Mouse (Mus musculus): ENCODE results near the gene Fam43a. TPM values are rescaled to one million over a fixed set of nuclear protein-coding genes. Genes with fewer than 3 reads are reported as not detected.

Fam43a gene
- polyA plus RNA-seq, 1 experiment: 0.17 TPM

DNA sequence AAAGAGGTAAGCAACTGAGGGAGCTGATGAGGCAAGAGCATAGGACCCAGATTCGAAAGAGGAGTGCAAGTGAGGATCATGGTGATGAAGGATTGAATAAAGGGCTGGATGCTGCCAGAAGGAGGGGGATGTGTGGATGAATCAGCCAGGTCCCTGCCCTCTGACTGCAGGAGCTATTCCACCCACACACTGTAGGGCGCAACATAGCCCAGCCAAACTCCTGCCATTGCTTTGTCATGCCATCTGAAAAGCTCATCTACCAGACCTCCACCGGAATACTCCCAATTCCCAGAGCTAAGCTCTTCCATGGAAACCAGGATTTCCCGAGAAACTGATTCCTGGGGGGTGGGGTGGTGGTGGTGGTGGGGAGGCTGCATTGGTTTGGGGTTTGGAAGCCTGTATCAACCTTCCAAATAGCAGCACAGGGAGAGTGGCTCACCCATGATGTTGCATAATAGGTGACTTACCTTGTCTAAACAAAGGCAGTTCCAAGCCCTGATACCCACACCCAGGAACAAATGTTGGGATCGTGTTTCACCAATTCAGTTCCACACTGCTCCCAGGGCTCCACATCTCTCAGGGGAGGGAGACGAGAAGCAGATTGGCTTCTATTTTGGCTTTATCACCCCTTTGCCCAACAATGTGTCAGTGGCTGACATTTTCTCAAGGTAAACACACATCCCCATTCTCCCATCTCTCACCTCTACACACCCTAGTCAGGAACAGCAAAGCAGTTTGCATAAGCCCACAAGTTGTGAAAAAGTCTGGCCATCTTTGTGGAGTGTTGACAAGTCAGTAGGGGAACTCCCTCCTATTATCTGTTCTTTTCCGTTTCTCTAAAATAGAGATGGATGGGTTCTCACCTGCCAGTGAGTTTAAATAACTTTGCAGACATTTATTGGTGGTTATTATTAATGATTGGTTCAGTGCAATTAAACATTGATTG lies 9.0 kb upstream of the Fam43a start:
- H3K9me3 ChIP-seq (ENCODE audit: control insufficient read depth, low read length): no peaks in the 10 kb centered on the region
- peaks cover 18% of the 10 kb centered on the region for H3K27me3 ChIP-seq (ENCODE audit: control insufficient read depth)
- H3K4me1 ChIP-seq (ENCODE audit: control insufficient read depth): peaks cover 18% of the 10 kb centered on the region
- H3K4me3 ChIP-seq (replicated peaks): no peak overlapping the region
- TF ChIP-seq GATA1 (IDR thresholded peaks at IDR 0.05; ENCODE audit: low read length): no peak
- TF ChIP-seq TAL1 (IDR thresholded peaks at IDR 0.05; ENCODE audit: low read length): no peak
- peaks cover 3% of the 10 kb centered on the region for H3K36me3 ChIP-seq (ENCODE audit: control insufficient read depth)

DNA sequence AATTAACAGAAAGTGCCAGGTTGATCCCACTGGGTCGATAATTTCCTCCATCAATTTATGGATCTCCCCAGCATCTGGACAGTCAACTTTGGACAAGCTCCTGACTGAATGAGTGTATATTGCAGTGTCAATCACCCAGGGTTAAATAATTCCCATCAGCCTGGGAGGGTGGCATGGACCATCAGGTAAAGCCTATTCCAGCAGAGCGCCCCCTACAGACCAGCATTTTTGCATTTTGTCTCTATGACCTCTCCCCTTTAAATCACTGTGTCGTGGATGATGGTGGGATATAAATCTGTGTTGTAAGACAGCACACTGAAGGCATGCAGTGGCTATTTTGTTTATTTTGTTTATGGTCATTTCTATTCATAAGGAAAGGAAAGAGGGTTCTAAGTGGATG lies 7.5 kb upstream of the Fam43a start:
- TF ChIP-seq GATA1 (IDR thresholded peaks at IDR 0.05; ENCODE audit: low read length) (no peak), TAL1 (IDR thresholded peaks at IDR 0.05; ENCODE audit: low read length) (no peak)
- H3K4me1 ChIP-seq (ENCODE audit: control insufficient read depth): peaks cover 5% of the 10 kb centered on the region
- no peaks in the 10 kb centered on the region for H3K36me3 ChIP-seq (ENCODE audit: control insufficient read depth)
- H3K27me3 ChIP-seq (ENCODE audit: control insufficient read depth): peaks cover 30% of the 10 kb centered on the region
- H3K9me3 ChIP-seq (ENCODE audit: control insufficient read depth, low read length): no peaks in the 10 kb centered on the region
- no peak overlapping the region for H3K4me3 ChIP-seq (replicated peaks)

DNA sequence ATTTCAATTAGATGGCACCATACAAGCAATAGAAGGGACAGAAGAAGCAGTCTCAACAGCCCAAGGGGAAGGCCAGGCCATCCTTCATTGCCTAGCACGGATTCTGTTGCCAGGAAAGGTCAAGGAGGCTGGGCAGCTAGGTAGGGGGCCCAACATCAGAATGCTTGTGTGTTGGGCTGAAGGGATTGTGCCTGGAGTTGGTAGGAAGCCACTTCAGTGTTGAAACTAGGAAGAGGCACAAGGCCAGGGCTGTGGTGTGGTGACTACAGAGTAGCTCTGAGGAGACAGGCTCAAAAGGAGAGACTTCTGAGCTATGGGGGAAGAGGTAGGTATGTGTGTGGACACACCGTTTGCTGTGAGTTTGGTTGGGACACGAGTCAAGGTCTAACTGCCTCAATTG lies 4.2 kb upstream of the Fam43a start:
- no peak for TF ChIP-seq TAL1 (IDR thresholded peaks at IDR 0.05; ENCODE audit: low read length)
- TF ChIP-seq GATA1 (IDR thresholded peaks at IDR 0.05; ENCODE audit: low read length): no peak
- H3K4me1 ChIP-seq (ENCODE audit: control insufficient read depth): peaks cover 8% of the 10 kb centered on the region
- H3K4me3 ChIP-seq (replicated peaks): no peak overlapping the region
- H3K36me3 ChIP-seq (ENCODE audit: control insufficient read depth): no peaks in the 10 kb centered on the region
- H3K9me3 ChIP-seq (ENCODE audit: control insufficient read depth, low read length): peaks cover 3% of the 10 kb centered on the region; the same call in 1 of the 2 replicates
- H3K27me3 ChIP-seq (ENCODE audit: control insufficient read depth): peaks cover 50% of the 10 kb centered on the region

DNA sequence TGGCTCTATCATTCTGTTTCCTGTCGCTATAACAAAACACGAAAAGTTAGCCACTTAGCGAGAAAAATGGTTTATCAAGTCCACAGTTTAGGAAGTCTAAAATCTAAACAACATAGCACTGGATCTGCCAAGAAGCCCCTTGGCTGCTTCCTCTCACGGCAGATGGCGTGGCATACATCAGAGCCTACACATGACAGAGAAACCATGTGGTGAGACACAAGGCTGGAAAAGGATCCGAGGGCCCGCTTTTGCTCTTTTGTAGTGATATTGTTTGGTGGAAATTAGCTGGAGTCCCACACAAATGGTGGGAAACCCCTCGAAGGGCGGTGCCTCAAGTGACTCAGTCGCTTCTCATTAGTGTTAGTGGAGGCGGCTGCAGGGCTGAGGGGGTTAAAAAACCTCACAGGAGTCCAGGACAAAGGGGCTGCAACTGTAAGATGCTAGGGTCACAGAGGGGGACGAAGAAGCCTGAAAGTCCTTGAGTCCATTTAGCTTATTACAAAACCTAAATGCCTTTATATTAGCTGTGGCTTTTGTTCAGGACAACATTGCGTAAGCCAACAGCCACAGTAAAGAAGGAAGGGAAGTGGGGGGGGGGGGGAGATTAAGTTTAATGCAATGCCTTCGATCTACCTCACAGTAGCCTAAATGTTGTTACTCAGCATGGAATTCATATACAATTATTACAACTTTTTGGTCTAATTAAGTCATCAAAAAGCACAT lies 3.5 kb upstream of the Fam43a start:
- peaks cover 8% of the 10 kb centered on the region for H3K4me1 ChIP-seq (ENCODE audit: control insufficient read depth)
- H3K27me3 ChIP-seq (ENCODE audit: control insufficient read depth): peaks cover 52% of the 10 kb centered on the region
- no peaks in the 10 kb centered on the region for H3K36me3 ChIP-seq (ENCODE audit: control insufficient read depth)
- peaks cover 7% of the 10 kb centered on the region; the same call in 1 of the 2 replicates for H3K9me3 ChIP-seq (ENCODE audit: control insufficient read depth, low read length)
- no peak overlapping the region for H3K4me3 ChIP-seq (replicated peaks)
- TF ChIP-seq GATA1 (IDR thresholded peaks at IDR 0.05; ENCODE audit: low read length) (no peak), TAL1 (IDR thresholded peaks at IDR 0.05; ENCODE audit: low read length) (no peak)

DNA sequence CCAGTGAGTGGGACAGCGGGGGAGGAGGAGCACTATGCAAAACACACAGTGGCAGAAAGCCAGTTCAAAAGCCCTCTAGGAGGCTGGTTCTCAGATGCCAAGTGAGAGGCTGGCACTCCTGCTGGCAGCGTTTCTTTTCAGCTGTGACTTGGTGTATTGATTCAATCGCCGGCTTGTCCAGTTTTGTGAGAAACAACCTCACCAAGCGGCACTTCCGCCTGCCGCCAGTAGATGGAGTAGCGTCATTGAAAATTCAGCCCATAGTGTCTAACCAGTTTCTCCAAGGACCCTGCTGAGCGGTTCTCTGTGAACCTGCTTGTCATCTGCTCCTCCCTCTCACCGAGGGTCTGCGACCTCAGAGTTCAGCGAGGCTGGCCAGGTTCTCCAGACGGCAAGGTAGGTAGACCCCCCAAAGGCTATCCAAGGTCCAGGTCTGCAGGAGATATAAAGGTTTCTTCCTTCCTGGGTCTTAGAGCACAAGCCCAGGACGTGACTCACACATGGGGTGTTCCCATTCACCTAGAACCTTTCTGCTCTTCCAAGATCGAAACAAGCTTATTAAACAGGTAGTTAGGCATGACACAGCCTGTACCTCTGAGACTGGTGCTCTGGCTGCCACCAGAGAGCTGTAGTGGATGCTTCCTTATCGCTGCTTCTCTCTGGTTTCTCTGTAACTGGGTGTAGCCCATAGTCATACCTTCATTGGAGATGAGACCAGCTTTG lies 2.4 kb upstream of the Fam43a start:
- Histone ChIP-seq H3K27me3 (ENCODE audit: control insufficient read depth) (peaks cover 63% of the 10 kb centered on the region), H3K4me3 (replicated peaks) (no peak overlapping the region), H3K36me3 (ENCODE audit: control insufficient read depth) (no peaks in the 10 kb centered on the region), H3K4me1 (ENCODE audit: control insufficient read depth) (peaks cover 11% of the 10 kb centered on the region), H3K9me3 (ENCODE audit: control insufficient read depth, low read length) (peaks cover 7% of the 10 kb centered on the region; the same call in 1 of the 2 replicates)
- TF ChIP-seq GATA1 (IDR thresholded peaks at IDR 0.05; ENCODE audit: low read length) (no peak), TAL1 (IDR thresholded peaks at IDR 0.05; ENCODE audit: low read length) (no peak)

DNA sequence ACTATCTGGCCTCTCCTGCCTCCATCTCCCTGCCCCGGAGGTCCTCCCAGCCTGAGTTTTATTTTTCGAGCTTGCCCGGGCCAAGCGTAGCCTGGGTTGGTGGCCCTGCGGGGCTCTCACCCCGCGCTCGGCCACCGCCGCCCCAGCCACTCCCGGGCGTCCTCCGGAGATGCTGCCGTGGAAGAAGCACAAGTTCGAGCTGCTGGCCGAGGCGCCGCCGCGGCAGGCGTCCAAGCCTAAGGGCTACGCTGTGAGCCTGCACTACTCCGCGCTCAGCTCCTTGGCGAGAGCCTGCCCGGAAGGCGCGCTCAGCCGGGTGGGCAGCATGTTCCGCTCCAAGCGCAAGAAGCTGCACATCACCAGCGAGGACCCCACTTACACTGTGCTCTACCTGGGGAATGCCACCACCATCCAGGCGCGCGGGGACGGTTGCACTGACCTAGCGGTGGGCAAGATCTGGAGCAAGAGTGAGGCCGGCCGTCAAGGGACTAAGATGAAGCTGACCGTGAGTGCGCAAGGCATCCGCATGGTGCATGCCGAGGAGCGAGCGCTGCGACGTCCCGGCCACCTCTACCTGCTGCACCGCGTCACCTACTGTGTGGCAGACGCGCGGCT lies 1.0 kb downstream of the Fam43a start:
- TF ChIP-seq GATA1 (IDR thresholded peaks at IDR 0.05; ENCODE audit: low read length) (no peak), TAL1 (IDR thresholded peaks at IDR 0.05; ENCODE audit: low read length) (no peak)
- no peaks in the 10 kb centered on the region for H3K36me3 ChIP-seq (ENCODE audit: control insufficient read depth)
- H3K4me3 ChIP-seq (replicated peaks): peak overlapping the region; percentile 44
- H3K27me3 ChIP-seq (ENCODE audit: control insufficient read depth): peaks cover 75% of the 10 kb centered on the region
- peaks cover 7% of the 10 kb centered on the region; the same call in 1 of the 2 replicates for H3K9me3 ChIP-seq (ENCODE audit: control insufficient read depth, low read length)
- H3K4me1 ChIP-seq (ENCODE audit: control insufficient read depth): peaks cover 11% of the 10 kb centered on the region

DNA sequence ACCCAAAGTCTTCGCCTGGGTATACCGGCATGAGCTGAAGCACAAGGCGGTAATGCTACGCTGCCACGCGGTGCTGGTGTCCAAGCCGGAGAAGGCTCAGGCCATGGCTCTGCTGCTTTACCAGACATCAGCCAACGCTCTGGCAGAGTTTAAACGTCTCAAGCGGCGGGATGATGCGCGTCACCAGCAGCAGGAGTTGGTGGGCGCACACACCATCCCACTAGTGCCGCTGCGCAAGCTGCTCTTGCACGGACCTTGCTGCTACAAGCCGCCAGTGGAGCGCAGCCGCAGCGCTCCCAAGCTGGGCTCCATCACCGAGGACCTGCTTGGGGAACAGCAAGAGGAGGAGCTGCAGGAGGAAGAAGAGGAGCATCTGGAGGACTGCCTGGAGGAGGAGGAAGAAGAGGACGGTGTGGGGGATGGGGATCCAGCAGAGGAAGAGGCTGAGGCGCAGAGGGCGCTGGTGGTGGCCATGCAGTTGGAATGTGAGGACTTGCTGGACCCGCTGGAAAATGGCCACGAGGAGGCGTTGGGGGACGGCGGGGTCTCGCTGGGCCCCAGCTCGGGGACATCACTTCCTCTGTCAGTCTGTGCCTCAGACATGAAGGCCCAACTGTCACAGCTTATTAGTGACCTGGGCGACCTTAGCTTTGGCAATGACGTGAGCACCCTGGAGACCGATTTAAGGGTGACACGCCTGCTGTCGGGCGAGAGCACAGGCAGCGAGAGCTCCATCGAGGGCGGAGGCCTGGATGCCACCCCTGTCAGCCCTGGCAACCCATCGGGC lies 1.7 kb downstream of the Fam43a start:
- Histone ChIP-seq H3K27me3 (ENCODE audit: control insufficient read depth) (peaks cover 71% of the 10 kb centered on the region), H3K4me3 (replicated peaks) (peak overlapping the region; percentile 44), H3K4me1 (ENCODE audit: control insufficient read depth) (peaks cover 11% of the 10 kb centered on the region), H3K9me3 (ENCODE audit: control insufficient read depth, low read length) (peaks cover 7% of the 10 kb centered on the region; the same call in 1 of the 2 replicates), H3K36me3 (ENCODE audit: control insufficient read depth) (no peaks in the 10 kb centered on the region)
- TF ChIP-seq TAL1 (IDR thresholded peaks at IDR 0.05; ENCODE audit: low read length) (no peak), GATA1 (IDR thresholded peaks at IDR 0.05; ENCODE audit: low read length) (no peak)

DNA sequence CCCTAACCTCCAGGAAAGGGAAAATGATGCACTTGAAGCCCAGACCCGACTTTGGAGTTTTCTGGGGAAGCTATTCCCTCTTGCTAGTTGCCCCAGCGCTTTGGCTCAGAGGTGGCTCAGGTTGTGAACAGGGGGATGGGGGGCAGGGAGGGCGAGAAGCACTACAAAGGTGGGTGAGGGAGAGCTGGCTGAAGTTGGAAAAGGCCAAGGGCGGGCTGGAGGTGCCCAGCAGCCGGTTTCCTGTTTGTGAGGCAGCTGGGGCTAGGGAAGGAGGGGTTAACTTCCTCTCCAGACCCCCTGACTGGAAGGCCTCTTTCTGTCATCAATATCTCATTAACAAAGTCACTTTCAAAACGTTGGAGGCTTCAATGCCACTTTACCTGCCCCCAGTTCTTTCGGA lies 2.4 kb downstream of the Fam43a start:
- Histone ChIP-seq H3K4me3 (replicated peaks) (no peak overlapping the region), H3K9me3 (ENCODE audit: control insufficient read depth, low read length) (peaks cover 7% of the 10 kb centered on the region; the same call in 1 of the 2 replicates), H3K27me3 (ENCODE audit: control insufficient read depth) (peaks cover 64% of the 10 kb centered on the region), H3K4me1 (ENCODE audit: control insufficient read depth) (peaks cover 11% of the 10 kb centered on the region), H3K36me3 (ENCODE audit: control insufficient read depth) (no peaks in the 10 kb centered on the region)
- no peak for TF ChIP-seq GATA1 (IDR thresholded peaks at IDR 0.05; ENCODE audit: low read length)
- no peak for TF ChIP-seq TAL1 (IDR thresholded peaks at IDR 0.05; ENCODE audit: low read length)
